Mouse (Mus musculus) CD4-positive, CD25-positive, alpha-beta regulatory T cell, adult 4 months (primary cell): Measurements from ENCODE around the gene Sh3d21. TPM values are rescaled to one million over a fixed set of nuclear protein-coding genes. Genes with fewer than 3 reads are reported as not detected.
A peak's percentile ranks its signal among the peaks of the same experiment; 100 is the strongest.

ENCODE experiments used
- ATAC-seq: one replicate; pipeline ENCODE4 v1.8.0; 2017
- polyA plus RNA-seq, 2 experiments: library from polyadenylated mRNA; unstranded; fragments of 100-300 nt; shearing (Covaris generic); gene quantifications; one replicate each; pipeline ENCODE4 v1.2.1; 2017

Gene Sh3d21
- polyA plus RNA-seq, 2 experiments from 2014 or later: 0.56 to 1.2 TPM

DNA sequence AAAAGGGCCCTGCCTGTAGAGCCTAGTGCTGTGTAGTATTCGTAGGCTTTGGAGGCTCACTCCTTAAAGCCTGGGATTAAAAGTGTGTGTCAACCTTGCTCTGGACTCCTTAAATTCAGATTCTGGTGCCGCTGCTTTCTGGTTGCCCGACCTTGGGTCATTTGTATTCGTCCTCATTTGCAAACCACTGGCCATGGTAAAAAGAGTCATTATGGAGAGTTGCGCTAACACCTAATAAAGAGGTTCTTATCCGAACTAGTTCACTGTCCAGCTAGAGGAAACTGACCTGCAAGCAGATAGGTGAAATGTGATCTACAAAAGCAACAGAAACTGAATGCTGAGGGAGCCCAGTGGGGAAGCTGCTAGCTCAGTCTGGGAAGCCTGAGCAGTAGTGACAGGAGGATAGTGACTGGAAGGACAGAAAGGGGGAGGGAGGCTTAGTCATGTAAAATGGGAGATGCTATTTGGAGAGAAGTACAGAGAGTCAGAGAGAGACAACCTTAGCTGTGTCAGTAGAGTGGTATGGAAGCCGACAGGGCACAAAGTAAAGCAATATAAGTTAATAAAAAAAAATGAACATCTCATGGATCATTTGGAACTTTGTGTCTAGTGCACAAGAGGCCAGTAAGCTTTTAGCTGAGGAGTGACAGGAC, 58.0 kb downstream of the Sh3d21 start:
- ATAC-seq: no peak

DNA sequence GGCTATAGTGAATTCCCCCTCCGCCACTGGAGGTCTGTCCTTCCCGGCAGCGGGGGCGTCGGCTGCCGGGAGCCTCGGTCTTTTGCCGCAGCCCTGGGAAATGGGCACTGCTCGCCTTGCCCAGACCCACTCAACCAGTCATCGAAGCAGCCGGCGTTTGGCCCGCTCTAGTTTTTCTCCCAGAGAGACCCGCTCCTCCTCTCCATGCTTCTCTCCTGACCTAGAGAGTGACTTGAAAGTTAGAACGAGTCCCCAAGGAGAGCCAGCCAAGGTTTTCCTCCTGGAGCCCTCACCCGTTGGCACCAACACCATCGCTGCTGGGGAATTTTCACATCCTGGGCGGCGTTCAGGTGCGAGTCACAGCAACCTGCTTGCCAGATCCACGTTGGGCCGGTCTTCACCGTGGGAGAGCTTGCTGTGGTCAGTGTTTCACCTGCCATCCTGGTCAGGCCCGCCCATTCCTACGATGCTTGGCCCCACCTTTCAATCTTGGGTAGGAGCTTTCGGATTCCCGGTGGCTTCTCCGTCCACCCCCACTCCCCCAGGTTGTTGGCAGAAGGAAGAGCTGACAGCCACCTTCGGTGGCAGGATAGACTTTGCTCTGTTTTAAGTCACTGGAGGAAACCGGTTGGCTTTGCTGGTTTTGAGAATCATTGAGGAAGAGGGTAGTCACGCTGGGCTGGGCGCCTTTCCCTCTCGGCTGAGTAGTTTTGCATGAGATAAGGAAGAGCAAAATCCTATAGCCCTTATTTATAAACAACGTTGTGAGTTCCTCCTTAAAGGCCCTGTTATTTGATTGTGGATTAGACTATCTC, 58.8 kb downstream of the Sh3d21 start:
- ATAC-seq: no peak

- peak; percentile 95 for ATAC-seq
Measured at GRCm38 (mm10) chr4:126103590-126104068, 59.7 kb downstream of the Sh3d21 start, which contains the start of gene Stk40. Gene Stk40, plus strand, starts transcription at chr4:126103957.

DNA sequence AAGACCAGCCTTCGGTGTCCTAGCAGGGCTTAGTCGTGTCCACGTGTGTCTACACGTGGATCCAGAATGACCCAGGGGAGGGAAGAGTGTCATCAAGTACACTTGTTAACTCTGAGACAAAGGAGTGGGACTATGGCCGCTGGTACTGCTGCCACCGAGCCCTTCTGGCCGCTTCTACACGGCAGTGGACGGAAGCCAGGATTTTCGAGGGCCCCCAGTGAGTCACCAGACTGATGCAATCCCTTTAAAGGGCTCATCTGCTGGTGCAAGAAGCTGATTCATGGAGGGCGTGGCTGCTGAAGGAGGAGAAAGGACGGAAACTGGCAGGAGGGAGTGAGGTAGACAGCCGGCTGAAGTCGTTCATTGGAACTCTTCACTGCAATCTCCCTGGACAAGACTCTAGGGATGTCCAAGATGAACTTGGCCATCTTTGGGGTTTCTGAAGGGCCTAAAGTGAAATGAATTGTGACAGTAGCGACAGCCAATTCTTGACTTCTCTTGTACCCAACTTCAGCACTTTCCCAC, 60.2 kb downstream of the Sh3d21 start:
- ATAC-seq: peak; percentile 66

GRCm38 (mm10) chr4:126102061-126102841, 61.0 kb downstream of the Sh3d21 start:
- no peak for ATAC-seq

DNA sequence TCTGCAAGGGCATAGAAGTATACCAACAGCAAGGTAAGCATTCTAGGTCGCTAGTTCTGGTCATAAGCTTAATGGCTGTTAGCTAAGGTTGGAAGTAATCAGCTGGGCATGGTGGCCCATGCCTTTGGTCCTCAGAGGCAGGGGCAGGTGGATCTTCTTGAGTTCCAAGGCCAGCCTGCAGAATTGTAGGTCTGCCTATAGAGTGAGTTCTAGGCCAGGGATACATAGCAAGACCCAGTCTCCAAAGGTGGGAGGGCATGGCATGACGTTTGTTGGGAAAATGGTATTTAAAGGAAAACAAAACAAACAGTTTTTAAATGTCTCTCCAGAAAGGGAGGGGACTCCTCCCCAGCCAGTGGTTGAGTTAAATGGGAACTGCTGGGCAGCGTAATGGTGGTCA, 62.5 kb downstream of the Sh3d21 start:
- no peak for ATAC-seq

Other genes starting within 250 kb of the Sh3d21 start
- gene Csf3r, start 138.9 kb downstream of the Sh3d21 start, polyA plus RNA-seq: not detected
- gene Mrps15, start 116.6 kb downstream of the Sh3d21 start, polyA plus RNA-seq: 10 to 100 TPM; 49.0 to 58.9 TPM
- gene Oscp1, start 104.9 kb downstream of the Sh3d21 start, polyA plus RNA-seq: under 1 TPM in 1 of 2 experiments, not detected in 1; 0.70 TPM
- 10 to 100 TPM; 68.6 to 76.0 TPM for gene Lsm10, start 66.9 kb downstream of the Sh3d21 start, polyA plus RNA-seq
- 10 to 100 TPM; 11.4 to 23.2 TPM for gene Stk40, start 59.5 kb downstream of the Sh3d21 start, polyA plus RNA-seq
- gene Eva1b, start 15.7 kb downstream of the Sh3d21 start, polyA plus RNA-seq: 10 to 100 TPM; 10.5 to 12.7 TPM
- gene Thrap3, start 39.3 kb upstream of the Sh3d21 start, polyA plus RNA-seq: 100 to 1,000 TPM; 222 to 330 TPM
- 1 to 10 TPM; 2.0 to 6.3 TPM for gene Map7d1, start 92.9 kb upstream of the Sh3d21 start, polyA plus RNA-seq
- gene Trappc3, start 98.8 kb upstream of the Sh3d21 start, polyA plus RNA-seq: 100 to 1,000 TPM in 1 of 2 experiments, 10 to 100 TPM in 1; 64.4 to 121 TPM
- gene Col8a2, start 123.3 kb upstream of the Sh3d21 start, polyA plus RNA-seq: not detected
- 10 to 100 TPM; 20.3 to 33.8 TPM for gene Adprhl2, start 158.2 kb upstream of the Sh3d21 start, polyA plus RNA-seq
- gene Tekt2, start 162.2 kb upstream of the Sh3d21 start, polyA plus RNA-seq: not detected